Mouse (Mus musculus) right cerebral cortex, postnatal 10 days (tissue): ENCODE data around the gene Cyp17a1.

Source experiments
- DNase-seq, 2 experiments: peaks; one replicate each; pipeline ENCODE4 v3.0.0; 2021; ENCODE audit warnings: low spot score in 2 of 2

Cyp17a1 gene

GRCm38 (mm10) chr19:46672766-46673418, at the start of gene Cyp17a1:
Gene Cyp17a1 (minus strand): TSS chr19:46673172.
- DNase-seq, result no peak

- DNase-seq, result no peak
Observed at GRCm38 (mm10) chr19:46718150-46718549, 45.2 kb upstream of the Cyp17a1 start.

- DNase-seq, result no peak
Observed at GRCm38 (mm10) chr19:46715016-46715415, 42.0 kb upstream of the Cyp17a1 start.

GRCm38 (mm10) chr19:46714234-46714633, 41.3 kb upstream of the Cyp17a1 start:
- DNase-seq, result no peak

- no peak for DNase-seq
Observed at GRCm38 (mm10) chr19:46710614-46711013, 37.6 kb upstream of the Cyp17a1 start.

- DNase-seq, result peak; percentile 56 to 68
Observed at GRCm38 (mm10) chr19:46707296-46708151, 34.6 kb upstream of the Cyp17a1 start, which contains the start of gene As3mt. Gene As3mt (plus strand): TSS chr19:46707458.

GRCm38 (mm10) chr19:46706540-46707295, 33.7 kb upstream of the Cyp17a1 start:
- no peak for DNase-seq

- DNase-seq, result no peak
Observed at GRCm38 (mm10) chr19:46705779-46706495, 33.0 kb upstream of the Cyp17a1 start.

DNA sequence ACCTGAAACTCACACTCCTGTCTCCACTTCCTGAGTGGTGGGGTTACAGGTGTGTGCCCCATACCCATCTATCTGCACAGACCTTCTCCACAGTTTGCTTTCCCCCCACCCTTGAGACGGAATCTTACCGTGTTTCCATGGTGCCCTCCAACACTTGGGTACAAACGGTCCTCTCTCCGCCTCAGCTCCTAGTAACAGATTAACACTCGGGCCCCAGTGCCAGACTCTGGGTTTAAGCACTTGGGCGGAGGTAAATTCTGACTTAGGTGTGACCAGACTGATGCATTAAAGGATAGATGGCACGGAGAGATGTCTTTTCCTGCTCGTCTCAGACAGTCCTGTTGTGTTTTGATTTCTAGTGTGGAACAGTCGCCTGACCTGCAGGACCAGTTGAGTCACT, 28.2 kb upstream of the Cyp17a1 start:
- no peak for DNase-seq

DNA sequence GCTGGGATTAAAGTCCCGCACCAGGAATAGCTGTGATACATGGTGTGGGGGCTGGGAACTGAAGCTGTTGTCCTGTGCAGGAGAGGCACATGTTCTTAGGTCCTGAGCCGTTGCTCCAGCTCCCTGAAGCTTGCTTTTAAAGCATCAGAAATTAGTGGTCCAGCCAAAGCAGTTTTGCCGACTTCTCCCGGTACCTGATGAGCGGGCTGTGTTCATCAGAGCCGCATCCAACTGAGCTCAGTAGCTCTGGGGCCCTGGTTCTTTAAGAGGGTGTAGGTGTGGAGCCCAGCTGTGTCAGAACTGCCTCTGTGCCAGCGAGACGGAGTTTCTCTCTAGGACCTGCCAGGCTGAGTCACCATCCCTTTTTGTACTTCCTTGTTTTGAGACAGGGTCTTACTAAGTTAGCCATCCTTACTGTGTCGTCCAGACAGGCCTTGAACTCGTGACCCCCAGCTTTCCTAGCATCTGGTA, 26.1 kb upstream of the Cyp17a1 start:
- no peak for DNase-seq

- DNase-seq, result no peak
Observed at GRCm38 (mm10) chr19:46697840-46698517, 25.0 kb upstream of the Cyp17a1 start.

- DNase-seq, result no peak
Observed at GRCm38 (mm10) chr19:46696943-46697342, 24.0 kb upstream of the Cyp17a1 start.

DNA sequence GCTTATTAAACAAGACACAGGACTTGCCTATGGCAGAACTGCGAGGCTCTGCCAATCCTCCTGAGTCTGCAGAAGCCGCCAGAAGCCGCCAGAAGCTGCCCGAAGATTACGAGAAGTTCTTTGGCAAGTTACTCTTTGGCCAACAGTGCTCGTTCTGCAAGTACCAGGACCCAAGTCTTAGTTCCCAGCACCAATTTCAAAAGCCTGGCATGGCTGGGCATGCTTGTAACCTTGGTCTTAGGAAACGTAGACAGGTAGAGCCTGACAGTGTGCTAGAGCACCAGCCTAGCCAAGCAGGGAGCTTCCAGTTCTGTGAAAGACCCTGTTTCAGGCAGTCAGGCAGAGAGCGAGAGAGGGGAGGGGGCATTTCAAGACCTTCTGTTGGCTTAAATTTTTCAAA, 23.5 kb upstream of the Cyp17a1 start:
- DNase-seq, result no peak

DNA sequence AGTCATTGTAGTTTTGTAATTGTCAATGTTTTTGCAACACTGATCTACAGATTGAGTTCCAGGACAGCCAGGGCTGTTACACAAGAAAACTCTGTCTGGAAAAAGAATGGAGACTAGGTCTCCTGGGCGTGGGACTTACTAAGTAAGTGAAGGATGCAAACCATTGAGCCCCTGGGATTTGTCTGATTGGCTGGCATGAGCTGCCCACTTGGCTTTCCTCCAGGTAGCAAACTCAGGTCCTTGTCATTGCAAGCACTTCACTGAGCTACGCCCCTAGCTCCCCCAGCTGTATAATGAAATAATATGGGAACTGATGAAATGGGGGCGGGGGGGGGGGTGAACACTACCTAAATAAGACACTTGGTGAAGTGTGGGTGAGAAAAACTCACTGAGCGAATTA, 20.2 kb upstream of the Cyp17a1 start:
- DNase-seq, result no peak

DNA sequence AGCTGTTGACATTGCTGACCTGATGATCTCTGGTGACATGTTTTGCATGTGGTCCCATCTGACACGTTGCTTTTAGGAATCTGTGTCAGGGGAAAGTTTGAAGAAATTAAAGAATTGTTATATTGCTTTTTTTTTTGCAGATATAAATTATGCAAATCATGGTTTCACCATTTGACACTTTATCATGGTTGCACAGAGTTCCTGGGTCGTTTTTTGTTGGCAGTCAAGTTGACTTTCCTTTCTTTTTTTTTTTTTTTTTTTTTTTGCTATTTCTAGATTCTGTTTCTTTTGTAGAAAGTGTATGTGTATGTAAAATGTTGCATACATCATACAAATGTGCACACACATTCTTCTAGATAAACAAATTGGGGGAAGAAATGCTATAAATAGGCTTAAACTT, 18.1 kb upstream of the Cyp17a1 start:
- DNase-seq, result no peak

GRCm38 (mm10) chr19:46690387-46690786, 17.4 kb upstream of the Cyp17a1 start:
- DNase-seq, result no peak

DNA sequence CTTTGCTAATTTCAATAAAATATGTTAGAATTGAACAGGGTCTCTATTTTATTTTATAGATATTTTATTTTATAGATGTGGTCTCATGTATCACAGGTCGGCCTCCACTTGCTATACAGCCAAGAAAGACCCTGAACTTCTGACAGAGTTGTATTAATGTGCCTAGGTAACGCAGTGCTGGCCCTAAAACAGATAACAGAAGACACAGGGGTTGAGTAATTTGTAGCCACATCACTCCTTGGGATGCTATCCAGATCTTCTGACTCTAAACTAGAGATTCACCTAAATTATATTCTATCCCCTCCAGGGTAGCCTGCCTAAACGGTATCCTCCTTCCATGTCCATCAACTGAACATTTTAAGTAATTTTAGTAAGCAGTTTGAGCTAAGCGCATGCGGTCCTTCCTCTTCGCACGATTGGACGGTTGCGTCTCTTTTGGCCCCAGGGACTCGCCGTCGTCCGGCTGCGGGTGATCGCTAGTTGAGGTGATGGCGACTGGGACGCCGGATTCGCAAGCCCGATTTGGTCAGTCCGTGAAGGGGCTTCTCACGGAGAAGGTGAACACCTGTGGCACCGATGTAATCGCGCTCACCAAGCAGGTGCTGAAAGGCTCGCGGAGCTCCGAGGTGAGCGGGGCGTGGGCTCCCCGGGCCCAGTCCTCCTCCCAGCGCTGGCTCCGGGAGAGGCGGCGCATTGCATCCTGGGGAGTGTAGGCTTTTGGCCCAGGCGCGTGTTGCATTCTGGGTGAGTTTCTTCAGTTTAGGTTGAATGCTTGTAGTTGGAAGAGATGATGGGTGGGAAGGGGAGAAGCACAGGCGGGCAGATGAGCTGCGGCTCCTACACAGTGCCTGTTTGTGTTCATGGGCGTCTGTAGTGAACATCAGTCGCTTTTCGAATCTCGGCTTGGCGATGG, 16.7 kb upstream of the Cyp17a1 start, which contains the start of gene Borcs7:
TSS of gene Borcs7 (plus strand) at position 447 of the 913 bp plus-strand sequence.
- peak; percentile 93 for DNase-seq

GRCm38 (mm10) chr19:46679720-46680383, 6.9 kb upstream of the Cyp17a1 start:
- DNase-seq, result peak in 1 of 2 experiments; percentile 21

DNA sequence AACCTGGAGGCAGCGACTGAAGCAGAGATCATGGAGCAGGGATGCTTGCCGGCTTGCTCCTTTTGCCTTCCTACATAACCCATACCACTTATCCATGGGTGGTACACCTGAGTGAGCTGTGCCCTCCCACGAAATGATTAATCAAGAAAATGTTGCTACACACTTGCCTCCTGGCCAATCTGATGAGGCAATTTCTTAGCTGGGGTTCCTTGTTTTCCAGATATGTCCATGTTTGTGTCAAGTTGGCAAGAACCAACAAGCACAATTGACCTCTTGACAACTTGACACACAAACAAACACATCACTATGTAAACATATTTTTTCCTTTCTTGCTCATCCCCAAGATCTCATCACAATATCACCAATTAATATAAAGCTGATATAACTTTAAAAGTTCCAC, 2.7 kb upstream of the Cyp17a1 start:
- no peak for DNase-seq
